Mouse (Mus musculus): ENCODE data around the gene Tmppe. TPM values are rescaled to one million over a fixed set of nuclear protein-coding genes. Genes with fewer than 3 reads are reported as not detected.
"Not testable (repeated sequence)": the region's sequence is repeated elsewhere in the genome, so short reads cannot be mapped to it uniquely, and the experiment has no call there.

The Tmppe gene
- 2.4 and 4.4 TPM in 2 replicates for polyA plus RNA-seq (2014; fragmentation: Nextera tagmentation; extraction: Ambion mirVana)

GRCm38 (mm10) chr9:114400949-114401684 lies at the start of gene Tmppe, which contains the start of gene Glb1:
Tmppe (plus strand) TSS chr9:114401105.
Glb1 (plus strand) TSS chr9:114401076.
- H3K4me2 ChIP-seq (replicated peaks; ENCODE audit: low read depth, low read length): peak within 1 kb of the TSS; percentile 85
- 0 out of 2 replicates have a peak, but pooled peaks cover 4% of the 10 kb centered on the region for H3K9me3 ChIP-seq (ENCODE audit: control insufficient read depth, low read depth, low read length)
- peak; percentile 97 for ATAC-seq (ENCODE audit: insufficient number of reproducible peaks, insufficient read depth, low FRiP score, low read depth)
- H3K27ac ChIP-seq (ENCODE audit: low read length): peak within 1 kb of the TSS; percentile 92
- peaks cover 12% of the 10 kb centered on the region for H3K4me1 ChIP-seq (ENCODE audit: control insufficient read depth, insufficient read depth, low read length)
- peaks cover 10% of the 10 kb centered on the region; the same call in 1 of the 2 replicates for H3K36me3 ChIP-seq (ENCODE audit: control insufficient read depth, insufficient read depth, low read length)
- H3K9ac ChIP-seq (replicated peaks; ENCODE audit: low read depth, low read length): peak within 1 kb of the TSS; percentile 81
- no peaks in the 10 kb centered on the region for H3K27me3 ChIP-seq (ENCODE audit: control insufficient read depth, insufficient read depth, low read length)
- WGBS: under 1% methylated on average over 73 of the region's 73 CpGs
- H3K4me3 ChIP-seq (ENCODE audit: low read depth, low read length): peak within 1 kb of the TSS; percentile 88

- Histone ChIP-seq H3K4me2 (replicated peaks; ENCODE audit: low read depth, low read length) (peak overlapping the region; percentile 86), H3K27ac (ENCODE audit: low read length) (no peak overlapping the region), H3K9me3 (ENCODE audit: control insufficient read depth, low read depth, low read length) (no peaks in the 10 kb centered on the region), H3K4me1 (ENCODE audit: control insufficient read depth, insufficient read depth, low read length) (no peaks in the 10 kb centered on the region; the same call in 1 of the 2 replicates), H3K4me3 (ENCODE audit: low read depth, low read length) (peak overlapping the region; percentile 47), H3K36me3 (ENCODE audit: control insufficient read depth, insufficient read depth, low read length) (no peaks in the 10 kb centered on the region), H3K27me3 (ENCODE audit: control insufficient read depth, insufficient read depth, low read length) (no peaks in the 10 kb centered on the region), H3K9ac (replicated peaks; ENCODE audit: low read depth, low read length) (peak overlapping the region; percentile 15; the same call in 1 of the 2 replicates)
- peak; percentile 79 for ATAC-seq (ENCODE audit: insufficient number of reproducible peaks, insufficient read depth, low FRiP score, low read depth)
- WGBS: under 1% methylated on average over 48 of the region's 48 CpGs
Observed at GRCm38 (mm10) chr9:114367783-114368470, 33.0 kb upstream of the Tmppe start.

- 13% methylated on average over 12 of the region's 12 CpGs for WGBS
- peak overlapping the region; percentile 86 for H3K4me2 ChIP-seq (replicated peaks; ENCODE audit: low read depth, low read length)
- H3K9ac ChIP-seq (replicated peaks; ENCODE audit: low read depth, low read length): peak overlapping the region; percentile 15; the same call in 1 of the 2 replicates
- H3K36me3 ChIP-seq (ENCODE audit: control insufficient read depth, insufficient read depth, low read length): no peaks in the 10 kb centered on the region
- peak; percentile 14; the same call in 1 of the 2 replicates for ATAC-seq (ENCODE audit: insufficient number of reproducible peaks, insufficient read depth, low FRiP score, low read depth)
- H3K4me1 ChIP-seq (ENCODE audit: control insufficient read depth, insufficient read depth, low read length): no peaks in the 10 kb centered on the region; the same call in 1 of the 2 replicates
- no peaks in the 10 kb centered on the region for H3K27me3 ChIP-seq (ENCODE audit: control insufficient read depth, insufficient read depth, low read length)
- no peaks in the 10 kb centered on the region for H3K9me3 ChIP-seq (ENCODE audit: control insufficient read depth, low read depth, low read length)
- H3K4me3 ChIP-seq (ENCODE audit: low read depth, low read length): peak overlapping the region; percentile 47
- no peak overlapping the region for H3K27ac ChIP-seq (ENCODE audit: low read length)
Observed at GRCm38 (mm10) chr9:114368471-114368858, 32.4 kb upstream of the Tmppe start.

- H3K4me3 ChIP-seq (ENCODE audit: low read depth, low read length); H3K27ac ChIP-seq (ENCODE audit: low read length); H3K27me3 ChIP-seq (ENCODE audit: control insufficient read depth, insufficient read depth, low read length); H3K36me3 ChIP-seq (ENCODE audit: control insufficient read depth, insufficient read depth, low read length); H3K4me1 ChIP-seq (ENCODE audit: control insufficient read depth, insufficient read depth, low read length); H3K4me2 ChIP-seq (replicated peaks; ENCODE audit: low read depth, low read length); H3K9ac ChIP-seq (replicated peaks; ENCODE audit: low read depth, low read length); H3K9me3 ChIP-seq (ENCODE audit: control insufficient read depth, low read depth, low read length); ATAC-seq (ENCODE audit: insufficient number of reproducible peaks, insufficient read depth, low FRiP score, low read depth): not testable (repeated sequence)
- WGBS: 68% methylated on average over 5 of the region's 5 CpGs
Observed at GRCm38 (mm10) chr9:114369389-114369788, 31.5 kb upstream of the Tmppe start.

- WGBS: 35% methylated on average over 5 of the region's 5 CpGs
- not testable (repeated sequence) for H3K4me2 ChIP-seq (replicated peaks; ENCODE audit: low read depth, low read length); H3K4me1 ChIP-seq (ENCODE audit: control insufficient read depth, insufficient read depth, low read length); H3K27ac ChIP-seq (ENCODE audit: low read length); ATAC-seq (ENCODE audit: insufficient number of reproducible peaks, insufficient read depth, low FRiP score, low read depth); H3K36me3 ChIP-seq (ENCODE audit: control insufficient read depth, insufficient read depth, low read length); H3K9ac ChIP-seq (replicated peaks; ENCODE audit: low read depth, low read length); H3K4me3 ChIP-seq (ENCODE audit: low read depth, low read length); H3K27me3 ChIP-seq (ENCODE audit: control insufficient read depth, insufficient read depth, low read length); H3K9me3 ChIP-seq (ENCODE audit: control insufficient read depth, low read depth, low read length)
Observed at GRCm38 (mm10) chr9:114371717-114372116, 29.2 kb upstream of the Tmppe start.

- H3K4me1 ChIP-seq (ENCODE audit: control insufficient read depth, insufficient read depth, low read length): no peaks in the 10 kb centered on the region
- no peak overlapping the region for H3K9ac ChIP-seq (replicated peaks; ENCODE audit: low read depth, low read length)
- H3K4me3 ChIP-seq (ENCODE audit: low read depth, low read length): no peak overlapping the region
- 84% methylated on average over 10 of the region's 10 CpGs for WGBS
- no peak overlapping the region for H3K4me2 ChIP-seq (replicated peaks; ENCODE audit: low read depth, low read length)
- H3K9me3 ChIP-seq (ENCODE audit: control insufficient read depth, low read depth, low read length): no peaks in the 10 kb centered on the region
- no peaks in the 10 kb centered on the region for H3K27me3 ChIP-seq (ENCODE audit: control insufficient read depth, insufficient read depth, low read length)
- ATAC-seq (ENCODE audit: insufficient number of reproducible peaks, insufficient read depth, low FRiP score, low read depth): no peak
- no peak overlapping the region for H3K27ac ChIP-seq (ENCODE audit: low read length)
- peaks cover 7% of the 10 kb centered on the region for H3K36me3 ChIP-seq (ENCODE audit: control insufficient read depth, insufficient read depth, low read length)
Observed at GRCm38 (mm10) chr9:114375276-114375962, 25.5 kb upstream of the Tmppe start.

- Histone ChIP-seq H3K9ac (replicated peaks; ENCODE audit: low read depth, low read length) (no peak overlapping the region), H3K36me3 (ENCODE audit: control insufficient read depth, insufficient read depth, low read length) (peaks cover 10% of the 10 kb centered on the region), H3K27me3 (ENCODE audit: control insufficient read depth, insufficient read depth, low read length) (no peaks in the 10 kb centered on the region), H3K4me3 (ENCODE audit: low read depth, low read length) (no peak overlapping the region), H3K9me3 (ENCODE audit: control insufficient read depth, low read depth, low read length) (no peaks in the 10 kb centered on the region), H3K4me2 (replicated peaks; ENCODE audit: low read depth, low read length) (no peak overlapping the region), H3K27ac (ENCODE audit: low read length) (no peak overlapping the region), H3K4me1 (ENCODE audit: control insufficient read depth, insufficient read depth, low read length) (no peaks in the 10 kb centered on the region)
- no peak for ATAC-seq (ENCODE audit: insufficient number of reproducible peaks, insufficient read depth, low FRiP score, low read depth)
- 92% methylated on average over 10 of the region's 10 CpGs for WGBS
Observed at GRCm38 (mm10) chr9:114377168-114377567, 23.7 kb upstream of the Tmppe start.

- WGBS: 80% methylated on average over 12 of the region's 12 CpGs
- Histone ChIP-seq H3K27me3 (ENCODE audit: control insufficient read depth, insufficient read depth, low read length) (no peaks in the 10 kb centered on the region), H3K9me3 (ENCODE audit: control insufficient read depth, low read depth, low read length) (no peaks in the 10 kb centered on the region), H3K4me1 (ENCODE audit: control insufficient read depth, insufficient read depth, low read length) (no peaks in the 10 kb centered on the region), H3K4me2 (replicated peaks; ENCODE audit: low read depth, low read length) (no peak overlapping the region), H3K9ac (replicated peaks; ENCODE audit: low read depth, low read length) (no peak overlapping the region), H3K4me3 (ENCODE audit: low read depth, low read length) (no peak overlapping the region), H3K27ac (ENCODE audit: low read length) (no peak overlapping the region), H3K36me3 (ENCODE audit: control insufficient read depth, insufficient read depth, low read length) (peaks cover 13% of the 10 kb centered on the region; the same call in 1 of the 2 replicates)
- no peak for ATAC-seq (ENCODE audit: insufficient number of reproducible peaks, insufficient read depth, low FRiP score, low read depth)
Observed at GRCm38 (mm10) chr9:114379871-114380270, 21.0 kb upstream of the Tmppe start.
